Mouse (Mus musculus) CH12.LX (cell line): ENCODE measurements at regions not wholly inside any gene's neighbourhood (a gene's known extent, or its start where the extent isn't known, plus 50 kb on each side); places are given as distances from the start of the nearest gene placed in this dataset.

Experiments
- DNase-seq: peaks from one replicate; pipeline ENCODE4 v3.0.0-alpha.2; 2013; ENCODE audit errors: extremely low read depth
- H3K27ac ChIP-seq: 2 replicates; pipeline ENCODE4 v1.5.1; 2012; ENCODE audit warnings: low read depth, mild to moderate bottlenecking, control low read depth, moderate library complexity; ENCODE audit not compliant: insufficient read depth
- H3K27me3 ChIP-seq: replicated peaks from 2 replicates; pipeline ENCODE3; 2012; ENCODE audit warnings: inconsistent platforms
- H3K36me3 ChIP-seq, 2 experiments: replicated peaks in 1 of 2; 2 replicates each; pipeline versions ENCODE3 to v1.6.1; 2012; ENCODE audit warnings: inconsistent platforms in 1 of 2, low read length in 1 of 2, mild to moderate bottlenecking in 1 of 2, mixed read lengths in 1 of 2, moderate library complexity in 1 of 2; ENCODE audit not compliant: control insufficient read depth in 1 of 2, insufficient read depth in 1 of 2
- H3K4me1 ChIP-seq, 2 experiments: 2 replicates each; pipeline ENCODE4 v1.6.1; 2012; ENCODE audit warnings: inconsistent platforms in 1 of 2, moderate library complexity in 1 of 2; ENCODE audit not compliant: insufficient read depth in 2 of 2, control insufficient read depth in 1 of 2
- H3K4me2 ChIP-seq: 2 replicates; pipeline ENCODE4 v1.6.1; 2012; ENCODE audit warnings: low read depth, mild to moderate bottlenecking, control low read depth; ENCODE audit not compliant: poor library complexity, insufficient read depth, severe bottlenecking
- H3K4me3 ChIP-seq, 3 experiments: fragments of 150-350 bp in 1 of 3; sonication (generic) in 1 of 3; replicated peaks in 1 of 3; 2 replicates each; pipeline versions ENCODE3 to v1.5.1; 2011 to 2012; ENCODE audit warnings: low read depth in 2 of 3, low read length in 2 of 3, mild to moderate bottlenecking in 2 of 3, moderate library complexity in 2 of 3, control low read depth in 1 of 3, improper control_type of control experiment in 1 of 3, inconsistent platforms in 1 of 3, mixed read lengths in 1 of 3; ENCODE audit not compliant: poor library complexity in 1 of 3
- H3K79me2 ChIP-seq: replicated peaks from 2 replicates; pipeline ENCODE4 v1.6.1; 2012; ENCODE audit warnings: mild to moderate bottlenecking, moderate library complexity; ENCODE audit not compliant: control insufficient read depth, poor library complexity, insufficient read depth, severe bottlenecking; ENCODE audit errors: extremely low read depth
- H3K9ac ChIP-seq: 2 replicates; pipeline ENCODE4 v1.6.1; 2012; ENCODE audit warnings: low read depth, mild to moderate bottlenecking, control low read depth, moderate library complexity; ENCODE audit not compliant: insufficient read depth
- H3K9me3 ChIP-seq: replicated peaks from 2 replicates; pipeline ENCODE3; 2012; ENCODE audit warnings: low read length, inconsistent platforms, mixed read lengths
- BHLHE40 ChIP-seq: IDR thresholded peaks from 2 replicates; pipeline ENCODE4 v1.6.1; 2011; ENCODE audit warnings: mild to moderate bottlenecking, low read depth, low read length, improper control_type of control experiment
- CHD1 ChIP-seq: IDR thresholded peaks from 2 replicates; pipeline ENCODE4 v1.6.1; 2012; ENCODE audit warnings: low read depth, low read length, improper control_type of control experiment, inconsistent platforms
- CHD2 ChIP-seq: IDR thresholded peaks from 2 replicates; pipeline ENCODE4 v1.6.1; 2011; ENCODE audit warnings: low read length, improper control_type of control experiment
- CTCF ChIP-seq, 2 experiments: IDR thresholded peaks in 1 of 2; conservative IDR thresholded peaks in 1 of 2; 2 replicates each; pipeline ENCODE4 v1.5.1; 2011 to 2012; ENCODE audit warnings: low read depth in 2 of 2, low read length in 2 of 2, improper control_type of control experiment in 1 of 2, inconsistent platforms in 1 of 2, mild to moderate bottlenecking in 1 of 2, moderate library complexity in 1 of 2
- E2F4 ChIP-seq: IDR thresholded peaks from 2 replicates; pipeline ENCODE4 v1.6.1; 2011; ENCODE audit warnings: low read depth, low read length, improper control_type of control experiment; ENCODE audit not compliant: insufficient replicate concordance
- ELF1 ChIP-seq: IDR thresholded peaks from 2 replicates; pipeline ENCODE4 v1.6.1; 2014; ENCODE audit warnings: low read depth, mild to moderate bottlenecking, inconsistent platforms, low read length, improper control_type of control experiment
- EP300 ChIP-seq: IDR thresholded peaks from 2 replicates; pipeline ENCODE4 v1.6.1; 2011; ENCODE audit warnings: low read length, improper control_type of control experiment
- ETS1 ChIP-seq: conservative IDR thresholded peaks from 2 replicates; pipeline ENCODE4 v1.6.1; 2012; ENCODE audit warnings: low read depth, mild to moderate bottlenecking, inconsistent platforms, low read length, improper control_type of control experiment, moderate library complexity
- GABPA ChIP-seq: IDR thresholded peaks from 2 replicates; pipeline ENCODE4 v1.6.1; 2012; ENCODE audit warnings: low read depth, low read length, improper control_type of control experiment, inconsistent platforms; ENCODE audit not compliant: insufficient replicate concordance
- HCFC1 ChIP-seq: IDR thresholded peaks from 2 replicates; pipeline ENCODE4 v1.6.1; 2012; ENCODE audit warnings: low read depth, mild to moderate bottlenecking, inconsistent platforms, low read length, improper control_type of control experiment
- IRF4 ChIP-seq: IDR thresholded peaks from 2 replicates; pipeline ENCODE4 v1.6.1; 2014; ENCODE audit warnings: low read depth, mild to moderate bottlenecking, inconsistent platforms, low read length, improper control_type of control experiment
- JUN ChIP-seq: IDR thresholded peaks from 2 replicates; pipeline ENCODE4 v1.6.1; 2011; ENCODE audit warnings: low read depth, mild to moderate bottlenecking, low read length, improper control_type of control experiment, moderate library complexity; ENCODE audit not compliant: insufficient read depth
- JUND ChIP-seq: conservative IDR thresholded peaks from 2 replicates; pipeline ENCODE4 v1.6.1; 2011; ENCODE audit warnings: low read depth, low read length, improper control_type of control experiment
- KAT2A ChIP-seq: IDR thresholded peaks from 2 replicates; pipeline ENCODE4 v1.6.1; 2012; ENCODE audit warnings: low read length, improper control_type of control experiment, inconsistent platforms; ENCODE audit not compliant: insufficient replicate concordance
- MAFK ChIP-seq: IDR thresholded peaks from 2 replicates; pipeline ENCODE4 v1.6.1; 2011; ENCODE audit warnings: low read length, improper control_type of control experiment; ENCODE audit not compliant: insufficient replicate concordance
- MAX ChIP-seq: IDR thresholded peaks from 2 replicates; pipeline ENCODE4 v1.6.1; 2011; ENCODE audit warnings: low read length, improper control_type of control experiment
- MAZ ChIP-seq: IDR thresholded peaks from 2 replicates; pipeline ENCODE4 v1.6.1; 2012; ENCODE audit warnings: low read depth, mild to moderate bottlenecking, inconsistent platforms, low read length, improper control_type of control experiment, moderate library complexity
- MEF2A ChIP-seq: IDR thresholded peaks from 2 replicates; pipeline ENCODE4 v1.6.1; 2014; ENCODE audit warnings: low read depth, mild to moderate bottlenecking, inconsistent platforms, low read length, improper control_type of control experiment, borderline replicate concordance
- MXI1 ChIP-seq: IDR thresholded peaks from 2 replicates; pipeline ENCODE4 v1.6.1; 2011; ENCODE audit warnings: mild to moderate bottlenecking, low read depth, low read length, improper control_type of control experiment
- MYC ChIP-seq: IDR thresholded peaks from 2 replicates; pipeline ENCODE4 v1.6.1; 2011; ENCODE audit warnings: low read depth, mild to moderate bottlenecking, improper control_type of control experiment, low read length
- NELFE ChIP-seq: IDR thresholded peaks from 2 replicates; pipeline ENCODE4 v1.6.1; 2011; ENCODE audit warnings: low read depth, low read length, improper control_type of control experiment
- NRF1 ChIP-seq: IDR thresholded peaks from 2 replicates; pipeline ENCODE4 v1.6.1; 2014; ENCODE audit warnings: low read depth, mild to moderate bottlenecking, inconsistent platforms, low read length, improper control_type of control experiment, moderate library complexity
- PAX5 ChIP-seq: IDR thresholded peaks from 2 replicates; pipeline ENCODE4 v1.6.1; 2012; ENCODE audit warnings: low read length, inconsistent platforms, mixed read lengths
- POLR2A ChIP-seq: IDR thresholded peaks from 2 replicates; pipeline ENCODE4 v1.6.1; 2011; ENCODE audit warnings: low read depth, mild to moderate bottlenecking, improper control_type of control experiment, low read length
- POLR2AphosphoS2 ChIP-seq: IDR thresholded peaks from 2 replicates; pipeline ENCODE4 v1.6.1; 2011; ENCODE audit warnings: low read depth, low read length, improper control_type of control experiment
- RAD21 ChIP-seq: IDR thresholded peaks from 2 replicates; pipeline ENCODE4 v1.6.1; 2011; ENCODE audit warnings: low read depth, mild to moderate bottlenecking, low read length, improper control_type of control experiment, moderate library complexity
- SIN3A ChIP-seq: IDR thresholded peaks from 2 replicates; pipeline ENCODE4 v1.6.1; 2012; ENCODE audit warnings: low read length, improper control_type of control experiment, inconsistent platforms
- SMC3 ChIP-seq: IDR thresholded peaks from 2 replicates; pipeline ENCODE4 v1.6.1; 2011; ENCODE audit warnings: low read depth, low read length, improper control_type of control experiment
- TBP ChIP-seq: conservative IDR thresholded peaks from 2 replicates; pipeline ENCODE4 v1.6.1; 2011; ENCODE audit warnings: low read depth, low read length, improper control_type of control experiment
- TCF12 ChIP-seq: IDR thresholded peaks from 2 replicates; pipeline ENCODE4 v1.6.1; 2014; ENCODE audit warnings: low read depth, mild to moderate bottlenecking, inconsistent platforms, low read length, improper control_type of control experiment
- UBTF ChIP-seq: IDR thresholded peaks from 2 replicates; pipeline ENCODE4 v1.6.1; 2012; ENCODE audit warnings: low read depth, mild to moderate bottlenecking, inconsistent platforms, low read length, improper control_type of control experiment, moderate library complexity
- USF1 ChIP-seq: IDR thresholded peaks from 2 replicates; pipeline ENCODE4 v1.6.1; 2014; ENCODE audit warnings: low read depth, mild to moderate bottlenecking, inconsistent platforms, low read length, improper control_type of control experiment
- USF2 ChIP-seq: conservative IDR thresholded peaks from 2 replicates; pipeline ENCODE4 v1.6.1; 2011; ENCODE audit warnings: low read depth, low read length, improper control_type of control experiment
- ZC3H11A ChIP-seq: IDR thresholded peaks from 2 replicates; pipeline ENCODE4 v1.6.1; 2012; ENCODE audit warnings: low read depth, mild to moderate bottlenecking, inconsistent platforms, low read length, improper control_type of control experiment
- ZKSCAN1 ChIP-seq: IDR thresholded peaks from 2 replicates; pipeline ENCODE4 v1.6.1; 2012; ENCODE audit warnings: low read depth, inconsistent platforms, low read length, improper control_type of control experiment, borderline replicate concordance
- ZMIZ1 ChIP-seq: IDR thresholded peaks from 2 replicates; pipeline ENCODE4 v1.6.1; 2012; ENCODE audit warnings: low read depth, mild to moderate bottlenecking, inconsistent platforms, low read length, improper control_type of control experiment
- ZNF384 ChIP-seq: IDR thresholded peaks from 2 replicates; pipeline ENCODE4 v1.6.1; 2012; ENCODE audit warnings: low read depth, low read length, improper control_type of control experiment, inconsistent platforms
- dilution Hi-C: fragments of 300-500 bp; cut with MboI; formaldehyde crosslinking; loops from 2 replicates; pipeline ENCODE4 v1.14.3; 2020; ENCODE audit warnings: low sequenced_read_pairs; ENCODE audit not compliant: extremely low pct_unique_long_range_greater_than_20kb, extremely low pct_ligation_motif_present
- in situ Hi-C: fragments of 300-500 bp; cut with MboI; formaldehyde crosslinking; loops from 3 replicates; pipeline ENCODE4 v1.14.3; 2019; ENCODE audit warnings: low sequenced_read_pairs, low pct_ligation_motif_present, low pct_unique_long_range_greater_than_20kb, mixed read lengths

- no peak for TF ChIP-seq GABPA
- no peak for TF ChIP-seq CTCF (conservative IDR thresholded peaks at IDR 0.05 in 1 of 2, IDR thresholded peaks at IDR 0.05 in 1 of 2; ENCODE audit: low read depth in 2 of 2, low read length in 2 of 2)
- TF ChIP-seq MXI1, result 0 out of 2 replicates have a peak, but pooled peaks have one; percentile 4
- TF ChIP-seq ZC3H11A, result no peak
- peak; percentile 15; the same call in 1 of the 2 replicates for TF ChIP-seq SMC3
- TF ChIP-seq POLR2A, result no peak
- peak; percentile 41; the same call in 1 of the 2 replicates for TF ChIP-seq BHLHE40
- TF ChIP-seq RAD21, result no peak
- no peak for TF ChIP-seq ZNF384
- TF ChIP-seq IRF4, result peak; percentile 93
Measured at GRCm38 (mm10) chr3:144107664-144108063, 97.4 kb downstream of the Lmo4 start (continued).

- Histone ChIP-seq H3K4me3 (no peak overlapping the region), H3K4me2 (no peak overlapping the region), H3K4me1 (peaks cover 16 to 31% of the 10 kb centered on the region in 2 experiments), H3K79me2 (no peaks in the 10 kb centered on the region), H3K9me3 (no peaks in the 10 kb centered on the region), H3K27me3 (no peaks in the 10 kb centered on the region), H3K36me3 (no peaks in the 10 kb centered on the region), H3K9ac (no peak overlapping the region), H3K27ac (no peak overlapping the region)
- in situ Hi-C loops, result no loop called here
- dilution Hi-C loops, result no loop called here
- DNase-seq, result peak; percentile 34
- peak; percentile 86 for TF ChIP-seq JUN
- no peak for TF ChIP-seq CTCF (conservative IDR thresholded peaks at IDR 0.05 in 1 of 2, IDR thresholded peaks at IDR 0.05 in 1 of 2; ENCODE audit: low read depth in 2 of 2, low read length in 2 of 2)
- TF ChIP-seq UBTF, result no peak
- TF ChIP-seq MYC, result no peak
- peak; percentile 83 for TF ChIP-seq EP300
- TF ChIP-seq CHD1, result no peak
- no peak for TF ChIP-seq ELF1
- no peak for TF ChIP-seq ZKSCAN1
- TF ChIP-seq E2F4, result no peak
- TF ChIP-seq ZC3H11A, result no peak
- TF ChIP-seq POLR2AphosphoS2, result no peak
- TF ChIP-seq NELFE, result no peak
- TF ChIP-seq USF1, result no peak
- no peak for TF ChIP-seq PAX5
- TF ChIP-seq GABPA, result no peak
- TF ChIP-seq BHLHE40, result no peak
- no peak for TF ChIP-seq MAX
- TF ChIP-seq JUND, result peak; percentile 97
- no peak for TF ChIP-seq HCFC1
- TF ChIP-seq ETS1, result 0 out of 2 replicates have a peak, but pooled peaks have one; percentile 23
- peak; percentile 45; the same call in 1 of the 2 replicates for TF ChIP-seq CHD2
- TF ChIP-seq ZNF384, result no peak
- TF ChIP-seq ZMIZ1, result no peak
- TF ChIP-seq SIN3A, result no peak
- no peak for TF ChIP-seq TBP
- TF ChIP-seq NRF1, result no peak
- TF ChIP-seq USF2, result no peak
- no peak for TF ChIP-seq SMC3
- TF ChIP-seq MEF2A, result no peak
- TF ChIP-seq MXI1, result no peak
- TF ChIP-seq KAT2A, result no peak
- 0 out of 2 replicates have a peak, but pooled peaks have one; percentile 11 for TF ChIP-seq MAZ
- TF ChIP-seq IRF4, result peak; percentile 94
- TF ChIP-seq MAFK, result no peak
- TF ChIP-seq TCF12, result 0 out of 2 replicates have a peak, but pooled peaks have one; percentile 26
- TF ChIP-seq RAD21, result no peak
Measured at GRCm38 (mm10) chr3:144104366-144104765, 100.7 kb downstream of the Lmo4 start.
